Mouse (Mus musculus) CH12.LX (cell line): ENCODE measurements at regions not wholly inside any gene's neighbourhood (a gene's known extent, or its start where the extent isn't known, plus 50 kb on each side); places are given as distances from the start of the nearest gene placed in this dataset.

Source experiments
- DNase-seq: peaks from one replicate; pipeline ENCODE4 v3.0.0-alpha.2; 2013; ENCODE audit errors: extremely low read depth
- H3K27ac ChIP-seq: 2 replicates; pipeline ENCODE4 v1.5.1; 2012; ENCODE audit warnings: low read depth, mild to moderate bottlenecking, control low read depth, moderate library complexity; ENCODE audit not compliant: insufficient read depth
- H3K27me3 ChIP-seq: replicated peaks from 2 replicates; pipeline ENCODE3; 2012; ENCODE audit warnings: inconsistent platforms
- H3K36me3 ChIP-seq, 2 experiments: replicated peaks in 1 of 2; 2 replicates each; pipeline versions ENCODE3 to v1.6.1; 2012; ENCODE audit warnings: inconsistent platforms in 1 of 2, low read length in 1 of 2, mild to moderate bottlenecking in 1 of 2, mixed read lengths in 1 of 2, moderate library complexity in 1 of 2; ENCODE audit not compliant: control insufficient read depth in 1 of 2, insufficient read depth in 1 of 2
- H3K4me1 ChIP-seq, 2 experiments: 2 replicates each; pipeline ENCODE4 v1.6.1; 2012; ENCODE audit warnings: inconsistent platforms in 1 of 2, moderate library complexity in 1 of 2; ENCODE audit not compliant: insufficient read depth in 2 of 2, control insufficient read depth in 1 of 2
- H3K4me2 ChIP-seq: 2 replicates; pipeline ENCODE4 v1.6.1; 2012; ENCODE audit warnings: low read depth, mild to moderate bottlenecking, control low read depth; ENCODE audit not compliant: poor library complexity, insufficient read depth, severe bottlenecking
- H3K4me3 ChIP-seq, 3 experiments: fragments of 150-350 bp in 1 of 3; sonication (generic) in 1 of 3; replicated peaks in 1 of 3; 2 replicates each; pipeline versions ENCODE3 to v1.5.1; 2011 to 2012; ENCODE audit warnings: low read depth in 2 of 3, low read length in 2 of 3, mild to moderate bottlenecking in 2 of 3, moderate library complexity in 2 of 3, control low read depth in 1 of 3, improper control_type of control experiment in 1 of 3, inconsistent platforms in 1 of 3, mixed read lengths in 1 of 3; ENCODE audit not compliant: poor library complexity in 1 of 3
- H3K79me2 ChIP-seq: replicated peaks from 2 replicates; pipeline ENCODE4 v1.6.1; 2012; ENCODE audit warnings: mild to moderate bottlenecking, moderate library complexity; ENCODE audit not compliant: control insufficient read depth, poor library complexity, insufficient read depth, severe bottlenecking; ENCODE audit errors: extremely low read depth
- H3K9ac ChIP-seq: 2 replicates; pipeline ENCODE4 v1.6.1; 2012; ENCODE audit warnings: low read depth, mild to moderate bottlenecking, control low read depth, moderate library complexity; ENCODE audit not compliant: insufficient read depth
- H3K9me3 ChIP-seq: replicated peaks from 2 replicates; pipeline ENCODE3; 2012; ENCODE audit warnings: low read length, inconsistent platforms, mixed read lengths
- CHD1 ChIP-seq: IDR thresholded peaks from 2 replicates; pipeline ENCODE4 v1.6.1; 2012; ENCODE audit warnings: low read depth, low read length, improper control_type of control experiment, inconsistent platforms
- CHD2 ChIP-seq: IDR thresholded peaks from 2 replicates; pipeline ENCODE4 v1.6.1; 2011; ENCODE audit warnings: low read length, improper control_type of control experiment
- EP300 ChIP-seq: IDR thresholded peaks from 2 replicates; pipeline ENCODE4 v1.6.1; 2011; ENCODE audit warnings: low read length, improper control_type of control experiment
- ETS1 ChIP-seq: conservative IDR thresholded peaks from 2 replicates; pipeline ENCODE4 v1.6.1; 2012; ENCODE audit warnings: low read depth, mild to moderate bottlenecking, inconsistent platforms, low read length, improper control_type of control experiment, moderate library complexity
- GABPA ChIP-seq: IDR thresholded peaks from 2 replicates; pipeline ENCODE4 v1.6.1; 2012; ENCODE audit warnings: low read depth, low read length, improper control_type of control experiment, inconsistent platforms; ENCODE audit not compliant: insufficient replicate concordance
- JUN ChIP-seq: IDR thresholded peaks from 2 replicates; pipeline ENCODE4 v1.6.1; 2011; ENCODE audit warnings: low read depth, mild to moderate bottlenecking, low read length, improper control_type of control experiment, moderate library complexity; ENCODE audit not compliant: insufficient read depth
- JUND ChIP-seq: conservative IDR thresholded peaks from 2 replicates; pipeline ENCODE4 v1.6.1; 2011; ENCODE audit warnings: low read depth, low read length, improper control_type of control experiment
- MAZ ChIP-seq: IDR thresholded peaks from 2 replicates; pipeline ENCODE4 v1.6.1; 2012; ENCODE audit warnings: low read depth, mild to moderate bottlenecking, inconsistent platforms, low read length, improper control_type of control experiment, moderate library complexity
- MEF2A ChIP-seq: IDR thresholded peaks from 2 replicates; pipeline ENCODE4 v1.6.1; 2014; ENCODE audit warnings: low read depth, mild to moderate bottlenecking, inconsistent platforms, low read length, improper control_type of control experiment, borderline replicate concordance
- MXI1 ChIP-seq: IDR thresholded peaks from 2 replicates; pipeline ENCODE4 v1.6.1; 2011; ENCODE audit warnings: mild to moderate bottlenecking, low read depth, low read length, improper control_type of control experiment
- NELFE ChIP-seq: IDR thresholded peaks from 2 replicates; pipeline ENCODE4 v1.6.1; 2011; ENCODE audit warnings: low read depth, low read length, improper control_type of control experiment
- TBP ChIP-seq: conservative IDR thresholded peaks from 2 replicates; pipeline ENCODE4 v1.6.1; 2011; ENCODE audit warnings: low read depth, low read length, improper control_type of control experiment
- UBTF ChIP-seq: IDR thresholded peaks from 2 replicates; pipeline ENCODE4 v1.6.1; 2012; ENCODE audit warnings: low read depth, mild to moderate bottlenecking, inconsistent platforms, low read length, improper control_type of control experiment, moderate library complexity
- USF1 ChIP-seq: IDR thresholded peaks from 2 replicates; pipeline ENCODE4 v1.6.1; 2014; ENCODE audit warnings: low read depth, mild to moderate bottlenecking, inconsistent platforms, low read length, improper control_type of control experiment
- ZC3H11A ChIP-seq: IDR thresholded peaks from 2 replicates; pipeline ENCODE4 v1.6.1; 2012; ENCODE audit warnings: low read depth, mild to moderate bottlenecking, inconsistent platforms, low read length, improper control_type of control experiment
- dilution Hi-C: fragments of 300-500 bp; cut with MboI; formaldehyde crosslinking; loops from 2 replicates; pipeline ENCODE4 v1.14.3; 2020; ENCODE audit warnings: low sequenced_read_pairs; ENCODE audit not compliant: extremely low pct_unique_long_range_greater_than_20kb, extremely low pct_ligation_motif_present
- in situ Hi-C: fragments of 300-500 bp; cut with MboI; formaldehyde crosslinking; loops from 3 replicates; pipeline ENCODE4 v1.14.3; 2019; ENCODE audit warnings: low sequenced_read_pairs, low pct_ligation_motif_present, low pct_unique_long_range_greater_than_20kb, mixed read lengths

DNA sequence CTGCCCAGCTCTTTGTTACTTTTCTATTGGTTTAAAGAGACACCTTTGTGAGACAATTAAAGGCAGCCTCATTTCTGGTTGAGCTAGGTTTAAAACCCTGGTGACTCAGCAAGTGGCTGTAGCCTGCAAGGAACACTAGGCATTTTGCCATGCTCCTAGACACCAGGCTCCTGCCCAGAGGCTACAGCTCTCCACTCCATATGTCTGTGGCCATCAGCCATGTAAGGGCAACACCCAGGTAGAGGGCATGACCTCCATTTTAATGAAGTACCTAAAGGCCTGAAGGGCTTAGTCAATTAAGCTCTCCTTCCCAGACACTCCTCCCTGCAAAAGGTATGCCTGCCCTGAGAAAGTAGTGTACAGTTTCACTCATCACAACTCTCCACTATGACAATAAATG, 130.9 kb downstream of the Bod1 start:
- in situ Hi-C loops (no loop called here), dilution Hi-C loops (no loop called here)
- no peaks in the 10 kb centered on the region for H3K4me1 ChIP-seq
- H3K36me3 ChIP-seq = no peaks in the 10 kb centered on the region
- no peak overlapping the region for H3K4me3 ChIP-seq
- no peaks in the 10 kb centered on the region for H3K79me2 ChIP-seq
- no peak overlapping the region for H3K9ac ChIP-seq
- no peak overlapping the region for H3K4me2 ChIP-seq
- H3K27me3 ChIP-seq = no peaks in the 10 kb centered on the region
- no peak overlapping the region for H3K27ac ChIP-seq
- no peak for DNase-seq
- no peaks in the 10 kb centered on the region for H3K9me3 ChIP-seq
- no peak for TF ChIP-seq MXI1

GRCm38 (mm10) chr11:31531416-31531815, 140.3 kb downstream of the Bod1 start:
- Histone ChIP-seq H3K9ac (no peak overlapping the region), H3K4me3 (no peak overlapping the region), H3K4me2 (no peak overlapping the region), H3K27ac (no peak overlapping the region), H3K36me3 (no peaks in the 10 kb centered on the region), H3K79me2 (no peaks in the 10 kb centered on the region), H3K9me3 (no peaks in the 10 kb centered on the region), H3K27me3 (no peaks in the 10 kb centered on the region), H3K4me1 (peaks cover 2 to 16% of the 10 kb centered on the region in 2 experiments; a peak in 2 of 4 replicates)
- in situ Hi-C loops (no loop called here), dilution Hi-C loops (no loop called here)
- no peak for DNase-seq
- TF ChIP-seq JUN (no peak), CHD1 (no peak), USF1 (no peak), MAZ (no peak), EP300 (no peak), GABPA (no peak), CHD2 (no peak), JUND (no peak), TBP (no peak), UBTF (no peak), NELFE (no peak), ZC3H11A (no peak), MEF2A (no peak)

- H3K4me2 ChIP-seq = no peak overlapping the region
- H3K27me3 ChIP-seq = no peaks in the 10 kb centered on the region
- no peaks in the 10 kb centered on the region for H3K79me2 ChIP-seq
- dilution Hi-C loops = no loop called here
- H3K4me1 ChIP-seq = peaks cover 2 to 16% of the 10 kb centered on the region in 2 experiments; a peak in 2 of 4 replicates
- H3K9me3 ChIP-seq = no peaks in the 10 kb centered on the region
- no peaks in the 10 kb centered on the region for H3K36me3 ChIP-seq
- no peak for TF ChIP-seq ETS1
- no peak overlapping the region for H3K4me3 ChIP-seq
- H3K9ac ChIP-seq = no peak overlapping the region
- in situ Hi-C loops = no loop called here
- DNase-seq = no peak
- H3K27ac ChIP-seq = no peak overlapping the region
Measured at GRCm38 (mm10) chr11:31530851-31531250, 140.8 kb downstream of the Bod1 start.
